Mouse (Mus musculus) cerebellum, adult 2 months (tissue): ENCODE measurements around the gene Tbx19. TPM values are rescaled to one million over a fixed set of nuclear protein-coding genes. Genes with fewer than 3 reads are reported as not detected.
A peak's percentile ranks its signal among the peaks of the same experiment; 100 is the strongest.

ENCODE experiments used
- DNase-seq, 2 experiments: peaks; one replicate each; pipeline ENCODE4 v3.0.0; 2021
- H3K27ac ChIP-seq: fragments of 200-500 bp; 2 replicates; pipeline ENCODE4 v1.5.1; 2012; ENCODE audit warnings: low read length, control low read depth, inconsistent platforms; ENCODE audit not compliant: insufficient read depth
- H3K27me3 ChIP-seq: fragments of 200-500 bp; 2 replicates; pipeline ENCODE4 v1.6.1; 2012; ENCODE audit warnings: inconsistent platforms, mild to moderate bottlenecking, low read length, moderate library complexity; ENCODE audit not compliant: control insufficient read depth, insufficient read depth
- H3K4me1 ChIP-seq: fragments of 200-500 bp; 2 replicates; pipeline ENCODE4 v1.6.1; 2011; ENCODE audit warnings: low read length; ENCODE audit not compliant: control insufficient read depth, insufficient read depth
- H3K4me3 ChIP-seq: fragments of 200-500 bp; replicated peaks from 2 replicates; pipeline ENCODE3; 2011; ENCODE audit warnings: mild to moderate bottlenecking, low read depth, low read length, control low read depth; ENCODE audit not compliant: insufficient read depth
- CTCF ChIP-seq: fragments of 200-500 bp; IDR thresholded peaks from 2 replicates; pipeline ENCODE4 v1.5.1; 2011; ENCODE audit warnings: low read depth, mild to moderate bottlenecking, control low read depth, low read length, moderate library complexity, borderline replicate concordance; ENCODE audit not compliant: insufficient read depth
- POLR2A ChIP-seq: fragments of 200-500 bp; IDR thresholded peaks from 2 replicates; pipeline ENCODE4 v1.6.1; 2011; ENCODE audit warnings: low read length, control low read depth, borderline replicate concordance; ENCODE audit not compliant: insufficient read depth
- WGBS: fragments of 180-500 bp; shearing (Covaris S2); methylation state at CpG from one replicate; pipeline ENCODE4 v1.1.7; 2018; 5-methylcytosine and 5-hydroxymethylcytosine counted together
- polyA plus RNA-seq: library from polyadenylated mRNA; depleted of rRNA; stranded (reverse); fragments of >200 nt; gene quantifications from 2 replicates; pipeline ENCODE4 v1.2.3, GENCODE M21; 2012

Gene Tbx19
- polyA plus RNA-seq, 1 experiment, result not detected

GRCm38 (mm10) chr1:165195396-165195960 lies 34.9 kb upstream of the Tbx19 start:
- no peaks in the 10 kb centered on the region for H3K27me3 ChIP-seq
- no peak overlapping the region for H3K27ac ChIP-seq
- H3K4me3 ChIP-seq, result no peak overlapping the region
- no peaks in the 10 kb centered on the region for H3K4me1 ChIP-seq
- 88% methylated on average over 3 of the region's 3 CpGs for WGBS
- no peak for TF ChIP-seq CTCF
- no peak for TF ChIP-seq POLR2A
- no peak for DNase-seq

- Histone ChIP-seq H3K27ac (no peak overlapping the region), H3K4me3 (peak overlapping the region; percentile 66), H3K4me1 (no peaks in the 10 kb centered on the region)
Measured at GRCm38 (mm10) chr1:165194662-165195013, 34.1 kb upstream of the Tbx19 start.

GRCm38 (mm10) chr1:165193880-165194661 lies 33.5 kb upstream of the Tbx19 start, which contains the start of gene Sft2d2:
Gene Sft2d2 (minus strand): TSS chr1:165194438.
- no peak for TF ChIP-seq POLR2A
- no peak for TF ChIP-seq CTCF
- H3K4me1 ChIP-seq, result no peaks in the 10 kb centered on the region
- under 1% methylated on average over 69 of the region's 69 CpGs for WGBS
- peak; percentile 72 to 74 for DNase-seq
- no peak within 1 kb of the TSS for H3K27ac ChIP-seq
- H3K27me3 ChIP-seq, result no peaks in the 10 kb centered on the region
- H3K4me3 ChIP-seq, result peak within 1 kb of the TSS; percentile 66

More at GRCm38 (mm10) chr1:165194662-165195013, 34.1 kb upstream of the Tbx19 start:
- DNase-seq, result no peak
- 5% methylated on average over 5 of the region's 5 CpGs for WGBS
- TF ChIP-seq POLR2A, result no peak
- no peak for TF ChIP-seq CTCF
- H3K27me3 ChIP-seq, result no peaks in the 10 kb centered on the region

GRCm38 (mm10) chr1:165193426-165193825 lies 32.9 kb upstream of the Tbx19 start:
- WGBS, result 40% methylated on average over 7 of the region's 7 CpGs
- DNase-seq, result no peak
- H3K27ac ChIP-seq, result no peak overlapping the region

GRCm38 (mm10) chr1:165192714-165193264 lies 32.2 kb upstream of the Tbx19 start:
- Histone ChIP-seq H3K4me3 (no peak overlapping the region), H3K27me3 (no peaks in the 10 kb centered on the region), H3K27ac (no peak overlapping the region), H3K4me1 (no peaks in the 10 kb centered on the region)
- TF ChIP-seq POLR2A, result no peak
- TF ChIP-seq CTCF, result no peak
- DNase-seq, result no peak
- WGBS, result 89% methylated on average over 10 of the region's 10 CpGs

More at GRCm38 (mm10) chr1:165193426-165193825, 32.9 kb upstream of the Tbx19 start:
- H3K4me3 ChIP-seq, result peak overlapping the region; percentile 66
- H3K4me1 ChIP-seq, result no peaks in the 10 kb centered on the region
- TF ChIP-seq POLR2A (no peak), CTCF (no peak)
- H3K27me3 ChIP-seq, result no peaks in the 10 kb centered on the region

- WGBS, result 84% methylated on average over 4 of the region's 4 CpGs
- Histone ChIP-seq H3K27me3 (no peaks in the 10 kb centered on the region), H3K27ac (no peak overlapping the region), H3K4me3 (no peak overlapping the region), H3K4me1 (no peaks in the 10 kb centered on the region)
- no peak for DNase-seq
- no peak for TF ChIP-seq POLR2A
- no peak for TF ChIP-seq CTCF
Measured at GRCm38 (mm10) chr1:165192102-165192501, 31.5 kb upstream of the Tbx19 start.

GRCm38 (mm10) chr1:165191611-165192010 lies 31.0 kb upstream of the Tbx19 start:
- no peak overlapping the region for H3K27ac ChIP-seq
- H3K4me1 ChIP-seq, result no peaks in the 10 kb centered on the region
- no peak for DNase-seq
- TF ChIP-seq POLR2A, result no peak
- TF ChIP-seq CTCF, result no peak
- 20% methylated on average over 13 of the region's 13 CpGs for WGBS
- H3K4me3 ChIP-seq, result no peak overlapping the region
- no peaks in the 10 kb centered on the region for H3K27me3 ChIP-seq
